Mouse (Mus musculus) ES-Bruce4 (cell line): ENCODE results near the gene Eif4b.

Experiments
- CTCF ChIP-seq: IDR thresholded peaks from one replicate; pipeline ENCODE4 v1.8.1; 2011; ENCODE audit warnings: low read depth, low read length
- POLR2A ChIP-seq: IDR thresholded peaks from one replicate; pipeline ENCODE4 v1.8.1; 2011; ENCODE audit warnings: low read length; ENCODE audit not compliant: insufficient read depth

DNA sequence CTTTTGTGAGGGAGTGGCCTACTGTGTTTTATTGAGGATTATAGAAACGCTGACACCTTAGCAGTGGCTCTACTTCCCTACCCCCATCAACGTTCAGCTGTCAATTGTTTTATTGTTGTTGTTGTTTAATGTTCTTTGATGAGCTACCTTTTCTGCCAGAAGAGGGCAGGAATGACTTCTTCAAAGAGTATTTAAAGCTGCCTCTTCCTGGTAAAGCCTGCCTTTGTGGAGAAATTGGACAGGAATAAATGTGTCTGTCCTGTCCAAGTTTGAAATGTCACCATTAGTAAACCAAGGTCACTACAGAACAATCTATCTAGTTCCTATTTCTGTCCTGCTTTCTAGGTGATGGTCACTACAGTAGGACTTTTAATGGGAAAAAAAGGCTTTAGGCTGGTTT, 20.6 kb downstream of the Eif4b start:
- no peak for TF ChIP-seq CTCF
- TF ChIP-seq POLR2A = no peak
